Mouse (Mus musculus): ENCODE data around the gene Slc43a2. TPM values are rescaled to one million over a fixed set of nuclear protein-coding genes. Genes with fewer than 3 reads are reported as not detected.
"Not testable (repeated sequence)": the region's sequence is repeated elsewhere in the genome, so short reads cannot be mapped to it uniquely, and the experiment has no call there.

Gene Slc43a2
- total RNA-seq, 2 experiments from 2014 or later, result 51.1 to 63.1 TPM

DNA sequence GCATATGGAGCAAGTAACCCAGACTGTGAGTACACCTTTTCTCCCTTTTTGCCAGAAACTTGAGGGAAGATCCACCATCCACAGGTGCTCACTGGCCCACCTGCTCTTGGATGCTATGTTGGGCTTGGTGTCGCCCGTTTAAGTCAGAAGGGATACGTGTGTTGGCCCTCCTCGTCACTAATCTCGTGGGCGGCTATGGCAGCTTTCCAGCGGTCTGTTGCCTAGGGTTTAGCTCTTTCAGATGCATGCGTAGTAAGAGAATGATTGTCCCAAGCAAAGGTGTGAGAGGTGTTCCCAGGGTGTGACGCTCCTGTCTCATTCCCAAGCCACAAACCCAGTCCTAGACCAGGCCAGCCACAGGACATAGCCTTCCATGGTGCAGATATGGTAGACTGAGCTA is 13.2 kb downstream of the Slc43a2 start:
- DNase-seq (ENCODE audit: low spot score in 2 of 2), result no peak
- intact Hi-C loops (cut with DNase I), result no loop called here

GRCm38 (mm10) chr11:75546057-75546456 is 14.6 kb downstream of the Slc43a2 start:
- intact Hi-C loops (cut with DNase I), result no loop called here
- no peak for DNase-seq (ENCODE audit: low spot score in 2 of 2)

DNA sequence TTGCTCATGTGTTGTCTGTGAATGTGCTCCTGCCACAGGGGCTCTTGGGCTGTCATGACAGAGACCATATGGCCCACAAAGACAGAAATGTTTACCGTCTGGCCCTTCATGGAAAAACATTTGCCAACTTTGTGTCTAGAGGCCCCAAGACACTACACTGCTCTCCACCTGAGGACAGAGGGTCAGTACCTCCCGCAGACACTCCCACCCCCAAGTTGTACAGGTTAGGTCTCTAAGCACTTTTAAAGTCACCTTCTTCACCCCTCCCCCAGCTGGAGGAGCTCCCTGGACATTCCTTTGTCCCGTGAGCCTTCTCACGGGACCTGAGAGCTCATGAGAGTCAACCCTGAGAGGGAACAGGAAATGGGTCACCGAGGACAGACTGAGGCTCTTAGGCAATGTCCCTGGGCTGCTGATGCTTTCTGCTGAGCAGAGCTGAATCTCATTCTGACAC is 18.2 kb downstream of the Slc43a2 start:
- intact Hi-C loops (cut with DNase I), result no loop called here
- no peak for DNase-seq (ENCODE audit: low spot score in 2 of 2)

GRCm38 (mm10) chr11:75550200-75550946 is 18.9 kb downstream of the Slc43a2 start:
- no peak for DNase-seq (ENCODE audit: low spot score in 2 of 2)
- intact Hi-C loops (cut with DNase I), result no loop called here

DNA sequence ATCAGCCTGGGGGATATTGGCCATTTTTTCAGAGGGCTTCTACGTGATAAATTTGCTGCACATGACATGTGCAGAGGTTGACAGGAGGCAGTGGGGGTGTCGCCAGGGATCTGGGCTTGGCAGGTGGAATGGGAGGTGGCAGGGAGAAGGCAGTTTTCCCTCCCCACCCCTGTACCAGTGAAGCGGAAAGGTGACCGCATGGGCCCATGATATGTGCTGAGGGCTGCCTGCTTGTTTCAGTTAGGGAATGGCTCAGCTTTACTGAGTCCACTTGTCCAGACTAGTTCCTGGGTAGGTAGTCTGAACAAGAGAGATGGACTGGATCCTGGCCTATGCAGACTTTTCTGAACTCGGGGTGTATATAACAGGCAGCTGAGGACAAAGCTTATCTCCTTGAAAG is 19.8 kb downstream of the Slc43a2 start:
- intact Hi-C loops (cut with DNase I), result no loop called here
- no peak for DNase-seq (ENCODE audit: low spot score in 2 of 2)

DNA sequence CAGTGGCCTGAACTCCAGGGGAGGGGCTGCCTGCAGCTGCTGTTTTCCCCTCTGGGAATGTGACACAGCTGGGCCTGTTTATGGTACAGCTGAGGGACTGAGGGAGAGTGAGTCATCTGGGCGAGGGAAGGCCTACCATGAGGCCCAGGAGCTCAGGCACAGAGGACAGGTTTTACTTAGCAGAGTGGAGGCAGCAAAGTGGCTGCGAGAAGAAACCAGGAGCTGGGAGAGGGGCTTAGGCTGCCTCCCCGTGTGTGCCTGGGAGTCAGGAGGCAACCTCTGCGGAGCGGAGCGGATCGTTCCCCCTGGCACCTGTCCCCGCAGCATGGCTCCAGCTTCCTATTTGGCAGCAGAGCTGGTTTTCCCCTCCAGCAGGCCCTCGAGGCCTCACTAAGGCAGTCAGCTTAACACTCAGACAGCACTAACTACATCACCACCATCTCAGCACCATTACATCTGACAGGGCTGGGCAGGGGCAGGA is 20.5 kb downstream of the Slc43a2 start:
- intact Hi-C loops (cut with DNase I), result no loop called here
- DNase-seq (ENCODE audit: low spot score in 2 of 2), result no peak

GRCm38 (mm10) chr11:75552906-75553482 is 21.5 kb downstream of the Slc43a2 start:
- DNase-seq (ENCODE audit: low spot score in 2 of 2), result no peak
- intact Hi-C loops (cut with DNase I), result no loop called here

GRCm38 (mm10) chr11:75556006-75556405 is 24.5 kb downstream of the Slc43a2 start:
- intact Hi-C loops (cut with DNase I); DNase-seq (ENCODE audit: low spot score in 2 of 2): not testable (repeated sequence)

GRCm38 (mm10) chr11:75557142-75557541 is 25.6 kb downstream of the Slc43a2 start:
- intact Hi-C loops (cut with DNase I), result no loop called here
- DNase-seq (ENCODE audit: low spot score in 2 of 2), result no peak

DNA sequence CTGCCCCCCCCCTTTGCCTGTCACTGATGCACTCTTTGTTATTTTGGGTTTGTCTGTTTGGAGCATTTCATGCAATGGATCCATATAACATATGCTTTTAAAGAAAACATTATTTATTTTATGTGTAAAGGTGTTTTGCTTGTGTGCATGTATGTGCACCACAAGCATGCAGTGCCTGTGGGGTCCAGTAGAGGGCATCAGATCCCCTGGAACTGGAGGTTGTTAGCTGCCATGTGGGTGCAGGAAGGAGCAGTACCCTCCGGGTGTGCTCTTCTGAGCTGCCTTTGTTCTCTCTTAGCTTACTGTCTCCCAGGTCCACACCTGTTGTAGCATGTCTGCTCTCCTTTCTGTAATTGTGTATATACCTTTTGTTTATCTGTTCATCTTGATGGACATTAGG is 26.6 kb downstream of the Slc43a2 start:
- intact Hi-C loops (cut with DNase I), result no loop called here
- DNase-seq (ENCODE audit: low spot score in 2 of 2), result no peak

GRCm38 (mm10) chr11:75559870-75560504 is 28.5 kb downstream of the Slc43a2 start:
- DNase-seq (ENCODE audit: low spot score in 2 of 2), result no peak
- intact Hi-C loops (cut with DNase I), result no loop called here

DNA sequence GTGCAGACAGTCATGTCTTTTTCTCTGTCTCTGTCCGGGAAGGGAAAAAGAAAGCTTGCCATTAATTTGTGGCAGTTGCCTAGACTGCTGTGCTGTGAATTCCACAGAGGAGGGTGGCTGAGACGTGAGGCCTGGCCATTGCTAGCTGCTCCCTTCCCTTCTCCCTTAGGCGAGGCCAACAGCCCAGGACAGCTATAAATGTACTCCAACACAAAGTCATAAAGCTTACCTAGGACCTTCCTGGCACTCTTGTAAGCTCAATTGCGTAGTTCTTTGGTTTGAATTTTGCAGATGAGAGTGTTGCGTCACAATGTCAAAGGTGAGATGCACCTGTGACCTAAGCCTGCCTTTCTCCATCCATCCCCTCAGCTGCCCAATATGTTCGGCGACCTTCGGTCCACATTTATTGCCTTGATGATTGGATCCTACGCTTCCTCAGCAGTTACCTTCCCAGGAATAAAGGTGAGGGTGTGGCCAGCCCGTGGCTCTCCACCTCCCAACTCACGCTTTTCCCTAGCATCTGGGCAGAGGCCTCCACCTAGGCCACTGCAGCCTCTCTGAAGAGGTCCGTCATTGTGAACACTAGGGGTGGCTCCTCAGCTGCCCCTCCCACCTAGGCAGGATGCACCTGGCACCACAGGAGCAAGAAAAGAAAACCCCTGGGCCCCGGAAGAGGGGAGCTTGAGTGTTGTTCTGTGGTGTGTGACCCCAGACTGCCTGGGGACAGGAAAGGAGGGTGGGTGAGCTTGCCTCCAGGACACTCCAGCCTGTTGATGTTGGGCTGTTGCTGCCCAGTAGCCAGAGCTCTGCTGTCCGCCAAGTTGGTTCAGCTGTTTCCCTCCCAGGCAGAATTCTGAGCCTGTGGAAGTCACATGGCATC is 29.3 kb downstream of the Slc43a2 start:
- no peak for DNase-seq (ENCODE audit: low spot score in 2 of 2)
- intact Hi-C loops (cut with DNase I), result no loop called here

GRCm38 (mm10) chr11:75561410-75561791 is 29.9 kb downstream of the Slc43a2 start:
- DNase-seq (ENCODE audit: low spot score in 2 of 2), result no peak
- intact Hi-C loops (cut with DNase I), result no loop called here

GRCm38 (mm10) chr11:75562840-75563239 is 31.3 kb downstream of the Slc43a2 start:
- intact Hi-C loops (cut with DNase I), result no loop called here
- DNase-seq (ENCODE audit: low spot score in 2 of 2), result no peak

- intact Hi-C loops (cut with DNase I), result no loop called here
- no peak for DNase-seq (ENCODE audit: low spot score in 2 of 2)
Measured at GRCm38 (mm10) chr11:75563851-75564548, 32.5 kb downstream of the Slc43a2 start.

DNA sequence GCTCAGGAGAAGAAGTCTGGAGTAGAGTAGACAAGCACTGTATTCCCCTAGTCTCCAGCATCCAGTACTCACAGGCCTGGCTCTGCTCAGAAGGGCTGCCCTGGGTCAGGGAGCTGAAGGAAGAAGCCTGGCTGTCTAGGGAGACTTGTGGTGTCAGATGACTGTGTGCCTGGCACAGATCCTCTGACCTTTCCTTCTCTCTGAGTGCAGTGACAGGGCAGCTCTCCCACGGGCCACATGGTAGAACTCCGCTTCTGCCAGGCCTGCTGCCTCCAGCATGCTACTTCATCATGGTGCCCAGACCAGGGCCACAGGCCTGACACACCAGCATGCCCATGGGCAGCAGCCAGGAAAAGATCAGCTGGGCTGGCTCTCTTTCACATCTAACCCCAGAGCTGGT is 34.4 kb downstream of the Slc43a2 start:
- DNase-seq (ENCODE audit: low spot score in 2 of 2), result no peak
- intact Hi-C loops (cut with DNase I), result no loop called here

DNA sequence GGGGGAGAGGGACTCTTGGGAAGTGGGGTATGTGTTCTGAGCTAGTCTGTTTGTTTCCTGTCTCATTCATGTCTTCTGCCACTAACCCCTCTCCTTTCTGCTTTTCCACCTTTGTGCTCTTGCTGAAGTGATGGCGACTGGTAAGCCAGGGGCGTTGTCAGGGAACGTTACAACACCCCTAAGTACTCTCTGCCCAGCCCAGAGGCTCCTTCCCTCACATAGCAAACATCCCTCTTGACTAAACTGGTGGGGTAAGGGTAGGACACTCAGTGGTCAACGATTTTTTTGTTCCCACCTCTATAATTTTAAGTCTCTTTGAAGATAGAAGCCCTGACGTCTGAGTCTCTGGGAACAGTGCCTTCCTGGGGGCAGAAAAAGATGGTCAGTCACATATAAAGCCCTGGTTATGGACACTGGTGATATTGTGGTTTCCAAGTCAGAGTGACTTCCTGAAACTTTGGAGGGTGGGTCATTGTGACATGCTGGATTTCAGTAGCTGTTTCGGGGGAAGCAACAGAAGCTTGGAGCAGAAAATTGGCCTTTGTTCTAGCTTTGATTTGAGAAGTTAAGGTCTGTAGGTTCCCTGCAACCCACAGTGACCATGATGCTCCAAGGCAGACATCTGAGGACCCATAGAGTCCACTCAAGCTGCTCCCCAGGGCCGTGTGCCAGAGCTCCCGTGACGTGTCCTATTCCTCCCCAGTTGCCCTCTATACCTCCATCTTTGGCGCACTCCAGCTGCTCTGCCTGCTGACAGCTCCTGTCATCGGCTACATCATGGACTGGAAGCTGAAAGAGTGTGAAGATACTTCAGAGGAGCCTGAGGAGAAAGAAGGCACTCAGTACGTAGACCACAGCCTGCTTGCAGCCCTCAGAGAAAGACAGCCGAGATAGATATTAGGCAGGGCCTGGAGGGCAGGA is 35.0 kb downstream of the Slc43a2 start:
- DNase-seq (ENCODE audit: low spot score in 2 of 2), result no peak
- intact Hi-C loops (cut with DNase I), result no loop called here

GRCm38 (mm10) chr11:75567346-75568114 is 36.0 kb downstream of the Slc43a2 start:
- intact Hi-C loops (cut with DNase I), result no loop called here
- DNase-seq (ENCODE audit: low spot score in 2 of 2), result no peak
